Mouse (Mus musculus) mesoderm, embryonic 11.5 days (tissue): ENCODE data around the gene Snrpa1.

ENCODE experiments used
- DNase-seq: peaks from one replicate; pipeline ENCODE4 v3.0.0-alpha.2; 2012; ENCODE audit warnings: low read depth, low spot score

Gene Snrpa1

DNA sequence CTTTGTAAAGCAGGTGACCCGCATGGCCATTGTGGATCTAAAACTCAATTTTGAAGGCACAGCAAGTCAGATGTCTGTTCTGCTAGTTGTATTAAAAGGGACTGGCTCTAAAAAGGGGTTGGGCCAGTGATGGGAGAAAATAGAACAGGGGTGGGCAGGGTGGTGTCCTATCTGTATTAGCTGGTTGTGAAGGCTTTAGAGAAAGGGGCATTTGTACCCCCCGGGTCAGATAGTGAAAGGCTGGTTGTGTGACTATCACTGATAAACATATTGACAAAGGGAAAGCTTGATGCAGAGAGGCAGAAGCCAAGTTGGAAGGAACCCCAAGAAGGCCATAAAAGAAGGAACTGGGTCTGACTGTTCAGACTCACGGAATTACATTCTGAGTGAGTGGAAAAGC lies 54.8 kb downstream of the Snrpa1 start:
- no peak for DNase-seq

DNA sequence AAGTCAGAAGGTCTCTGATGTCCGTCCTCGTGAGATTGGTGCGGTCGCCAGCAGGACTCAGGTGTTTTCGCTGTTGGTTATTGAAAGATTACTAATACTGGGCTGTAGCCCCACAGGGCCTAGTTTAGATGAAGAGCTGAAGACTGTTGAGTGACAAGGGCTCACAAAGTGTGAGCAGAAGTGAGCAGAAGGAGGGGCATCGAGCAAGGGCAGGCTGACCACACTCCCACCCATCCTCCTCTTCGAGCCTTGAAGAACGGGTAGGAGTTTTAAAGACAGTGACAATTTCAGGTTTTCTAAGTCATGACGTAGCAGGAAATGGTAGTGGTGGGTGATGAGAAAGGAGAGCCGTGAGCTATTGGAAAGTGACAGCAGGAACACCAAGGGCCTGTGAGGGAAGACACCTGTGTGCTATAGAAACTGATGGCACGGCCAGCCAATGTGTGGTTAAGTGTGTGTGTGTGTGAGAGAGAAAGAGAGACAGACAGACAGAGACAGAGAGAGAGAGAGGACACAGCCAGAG lies 57.1 kb downstream of the Snrpa1 start:
- no peak for DNase-seq

DNA sequence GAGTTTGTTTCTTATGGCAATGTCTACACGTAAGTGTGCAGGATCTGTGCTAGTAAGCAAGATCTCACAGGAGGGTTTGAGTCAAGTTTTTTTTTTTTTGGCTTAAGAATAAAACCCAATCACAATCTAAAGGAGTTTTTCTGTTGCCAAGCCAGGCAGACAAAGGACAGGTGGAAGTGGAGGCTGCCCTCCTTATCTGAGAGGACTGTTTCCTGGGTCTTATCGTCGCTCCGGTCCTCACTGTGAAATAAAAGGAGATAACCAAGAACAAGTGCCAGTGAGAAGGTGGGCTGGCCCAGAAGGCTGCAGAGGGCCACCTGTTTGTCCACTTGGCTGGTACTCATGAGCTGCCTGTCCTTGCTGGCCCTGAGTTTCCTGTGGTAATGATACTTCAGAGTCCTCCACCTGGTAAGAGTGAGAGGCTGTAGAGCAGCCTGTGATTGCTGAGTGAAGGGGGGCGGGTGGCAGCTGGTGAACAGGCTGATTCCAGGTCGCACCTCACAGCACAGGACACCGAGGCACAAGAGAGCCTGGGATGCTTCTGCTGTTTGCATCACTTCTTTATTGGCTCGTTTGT lies 58.2 kb downstream of the Snrpa1 start:
- no peak for DNase-seq

DNA sequence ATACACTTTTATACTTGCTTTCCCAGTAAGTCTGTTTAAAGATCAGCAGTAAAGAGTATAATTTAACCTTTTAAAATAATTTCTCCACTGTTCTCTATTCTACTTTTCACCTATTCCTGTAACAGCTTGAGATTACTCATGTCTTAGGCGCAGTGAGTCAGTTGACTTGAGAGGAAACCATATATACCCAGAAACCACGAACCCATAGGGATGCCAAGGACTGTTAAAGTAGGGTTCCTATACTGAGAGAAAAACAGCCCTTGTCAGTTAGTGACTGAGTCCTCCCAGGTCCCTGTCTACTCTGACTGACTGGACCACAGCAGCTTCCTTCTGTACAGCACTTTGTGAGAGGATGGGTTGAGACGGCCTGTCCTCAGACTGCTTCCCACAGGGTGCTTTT lies 59.2 kb downstream of the Snrpa1 start:
- no peak for DNase-seq

DNA sequence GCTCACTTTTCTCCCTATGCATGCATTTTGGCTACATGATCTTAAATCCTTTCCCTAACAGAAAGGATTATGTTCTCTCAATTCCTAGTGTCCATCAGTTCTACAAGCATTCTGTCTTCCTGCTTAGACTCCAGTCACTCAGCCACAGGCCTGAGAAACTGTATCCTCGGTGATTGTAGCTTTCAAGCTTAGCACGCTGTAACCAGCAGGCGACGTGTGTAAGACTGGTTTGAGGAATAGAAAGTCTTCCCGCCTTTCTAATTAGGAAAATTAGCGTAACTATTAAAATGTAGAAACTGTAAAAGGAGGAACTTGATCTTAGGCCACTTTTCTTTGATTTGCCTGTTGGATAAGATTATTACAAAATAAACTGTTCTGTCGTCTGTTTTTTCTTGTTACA lies 60.0 kb downstream of the Snrpa1 start:
- no peak for DNase-seq

DNA sequence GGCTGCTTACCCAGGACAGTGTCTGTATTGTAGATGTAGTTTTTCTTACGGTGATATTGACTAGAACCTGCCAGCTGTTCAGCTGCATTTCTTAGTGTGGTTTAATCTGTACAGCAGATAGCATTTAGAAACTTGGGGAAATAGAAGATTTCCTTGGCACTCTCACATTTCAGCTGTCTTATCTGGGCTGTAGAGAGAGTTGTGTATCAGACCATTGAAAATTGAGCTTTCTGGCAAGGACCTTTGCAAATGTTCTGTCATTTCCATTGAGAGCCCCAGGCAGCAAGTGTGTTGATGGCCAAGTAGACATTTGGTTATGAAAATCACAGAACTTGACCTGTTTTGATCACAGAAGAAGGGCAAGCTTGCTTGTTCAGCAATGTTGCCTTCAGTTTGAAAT lies 61.3 kb downstream of the Snrpa1 start:
- DNase-seq = no peak

DNA sequence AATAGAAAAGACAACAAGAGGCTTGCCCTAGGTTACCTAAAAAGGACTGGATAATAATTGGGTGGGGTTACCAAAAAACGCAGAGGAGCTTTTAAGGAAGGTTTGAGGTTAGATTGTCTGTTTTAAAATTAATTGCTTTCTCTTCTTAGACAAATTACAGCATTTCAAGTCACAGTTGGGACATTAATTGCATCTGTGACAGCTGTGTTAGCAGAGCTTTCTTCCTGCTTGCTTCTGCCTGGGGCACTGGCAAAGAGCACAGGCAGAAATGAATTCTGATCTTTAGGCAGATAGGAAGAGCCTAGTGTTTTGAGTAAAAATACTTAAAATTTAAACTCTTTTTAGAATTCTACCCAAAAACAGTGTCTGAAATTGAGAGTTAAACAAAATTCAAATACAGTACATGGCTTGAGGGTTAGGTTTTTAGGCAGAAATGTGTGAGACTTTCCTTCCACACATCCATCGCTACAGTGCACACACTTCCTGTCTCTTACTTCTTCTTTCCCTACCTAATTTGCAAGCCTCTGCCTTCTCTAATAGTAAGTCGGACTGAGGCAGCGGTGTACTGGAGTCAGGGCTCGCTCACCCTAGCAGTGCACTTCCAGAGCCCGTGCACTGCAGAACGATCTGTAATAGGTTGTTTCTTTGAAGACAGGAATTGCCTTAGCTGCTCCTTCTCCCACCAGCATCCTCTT lies 62.0 kb downstream of the Snrpa1 start:
- DNase-seq = no peak
